Mouse (Mus musculus) ES-Bruce4 (cell line): Measurements from ENCODE around the gene Snap25.

Experiments
- CTCF ChIP-seq: IDR thresholded peaks from one replicate; pipeline ENCODE4 v1.8.1; 2011; ENCODE audit warnings: low read depth, low read length
- EP300 ChIP-seq: IDR thresholded peaks from 2 replicates; pipeline ENCODE4 v1.6.1; 2011; ENCODE audit warnings: low read depth, low read length; ENCODE audit not compliant: insufficient read depth
- POLR2A ChIP-seq: IDR thresholded peaks from one replicate; pipeline ENCODE4 v1.8.1; 2011; ENCODE audit warnings: low read length; ENCODE audit not compliant: insufficient read depth

GRCm38 (mm10) chr2:136720235-136720634, 7.0 kb downstream of the Snap25 start:
- TF ChIP-seq CTCF, result peak; percentile 64
- no peak for TF ChIP-seq EP300
- TF ChIP-seq POLR2A, result no peak
